Mouse (Mus musculus): Measurements from ENCODE around the gene C130050O18Rik. TPM values are rescaled to one million over a fixed set of nuclear protein-coding genes. Genes with fewer than 3 reads are reported as not detected.

Gene C130050O18Rik
- polyA plus RNA-seq, 1 experiment from 2014 or later, result 0.36 TPM

GRCm38 (mm10) chr5:139391309-139391990 is 13.6 kb upstream of the C130050O18Rik start:
- ATAC-seq (ENCODE audit: insufficient read depth, low FRiP score, low TSS enrichment) (no peak), DNase-seq (ENCODE audit: low spot score) (no peak)
- H3K9me3 ChIP-seq (ENCODE audit: control insufficient read depth, low read length), result no peaks in the 10 kb centered on the region
- no peaks in the 10 kb centered on the region for H3K27me3 ChIP-seq (ENCODE audit: control insufficient read depth, insufficient read depth, low read length)
- H3K4me2 ChIP-seq (ENCODE audit: low read depth), result no peak overlapping the region
- no peaks in the 10 kb centered on the region for H3K36me3 ChIP-seq (ENCODE audit: control insufficient read depth, insufficient read depth, low read length)
- 82% methylated on average over 11 of the region's 11 CpGs for WGBS
- no peak overlapping the region for H3K27ac ChIP-seq (ENCODE audit: low read depth, low read length)
- H3K4me1 ChIP-seq (ENCODE audit: control insufficient read depth, insufficient read depth, low read length), result peaks cover 12% of the 10 kb centered on the region; the same call in 1 of the 2 replicates
- no peak overlapping the region for H3K9ac ChIP-seq (ENCODE audit: low read length)
- no peak overlapping the region for H3K4me3 ChIP-seq (ENCODE audit: low read depth, low read length)

DNA sequence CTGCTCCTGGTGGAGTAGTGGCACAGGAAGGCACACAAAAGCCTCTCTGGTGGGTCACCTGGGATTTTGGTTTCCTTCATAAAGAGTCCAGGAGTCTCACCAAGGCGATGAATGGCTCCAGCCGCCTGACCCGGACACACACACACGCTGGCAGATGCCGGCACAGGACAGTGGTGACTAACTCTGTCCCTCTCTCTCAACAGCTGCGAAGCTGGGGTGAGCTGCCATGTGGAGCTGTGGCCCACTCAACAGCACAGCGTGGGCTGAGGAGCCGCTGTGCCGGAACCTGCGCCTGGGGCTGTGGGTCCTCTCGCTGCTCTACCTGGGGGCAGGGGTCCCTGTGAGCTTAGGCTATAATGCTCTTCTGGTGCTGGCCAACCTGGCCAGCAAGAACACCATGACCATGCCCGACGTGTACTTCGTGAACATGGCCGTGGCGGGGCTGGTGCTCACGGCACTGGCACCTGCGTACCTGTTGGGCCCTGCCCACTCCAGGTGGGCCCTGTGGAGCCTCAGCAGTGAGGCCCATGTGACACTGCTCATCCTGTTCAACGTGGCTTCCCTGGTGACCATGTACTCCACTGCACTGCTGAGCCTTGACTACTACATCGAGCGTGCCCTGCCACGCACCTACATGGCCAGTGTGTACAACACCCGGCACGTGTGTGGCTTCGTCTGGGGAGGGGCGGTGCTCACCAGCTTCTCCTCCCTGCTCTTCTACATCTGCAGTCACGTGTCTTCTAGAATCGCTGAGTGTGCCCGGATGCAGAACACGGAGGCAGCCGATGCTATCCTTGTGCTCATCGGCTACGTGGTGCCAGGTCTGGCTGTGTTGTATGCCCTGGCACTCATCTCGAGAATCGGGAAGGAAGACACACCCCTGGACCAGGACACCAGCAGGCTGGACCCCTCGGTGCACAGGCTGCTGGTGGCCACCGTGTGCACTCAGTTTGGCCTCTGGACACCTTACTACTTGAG is 12.6 kb upstream of the C130050O18Rik start:
- Histone ChIP-seq H3K9me3 (ENCODE audit: control insufficient read depth, low read length) (no peaks in the 10 kb centered on the region), H3K4me3 (ENCODE audit: low read depth, low read length) (no peak overlapping the region), H3K4me1 (ENCODE audit: control insufficient read depth, insufficient read depth, low read length) (peaks cover 12% of the 10 kb centered on the region; the same call in 1 of the 2 replicates), H3K4me2 (ENCODE audit: low read depth) (no peak overlapping the region), H3K9ac (ENCODE audit: low read length) (no peak overlapping the region), H3K27me3 (ENCODE audit: control insufficient read depth, insufficient read depth, low read length) (no peaks in the 10 kb centered on the region), H3K27ac (ENCODE audit: low read depth, low read length) (no peak overlapping the region), H3K36me3 (ENCODE audit: control insufficient read depth, insufficient read depth, low read length) (no peaks in the 10 kb centered on the region)
- WGBS, result 94% methylated on average over 37 of the region's 37 CpGs
- ATAC-seq (ENCODE audit: insufficient read depth, low FRiP score, low TSS enrichment), result no peak
- DNase-seq (ENCODE audit: low spot score), result no peak

DNA sequence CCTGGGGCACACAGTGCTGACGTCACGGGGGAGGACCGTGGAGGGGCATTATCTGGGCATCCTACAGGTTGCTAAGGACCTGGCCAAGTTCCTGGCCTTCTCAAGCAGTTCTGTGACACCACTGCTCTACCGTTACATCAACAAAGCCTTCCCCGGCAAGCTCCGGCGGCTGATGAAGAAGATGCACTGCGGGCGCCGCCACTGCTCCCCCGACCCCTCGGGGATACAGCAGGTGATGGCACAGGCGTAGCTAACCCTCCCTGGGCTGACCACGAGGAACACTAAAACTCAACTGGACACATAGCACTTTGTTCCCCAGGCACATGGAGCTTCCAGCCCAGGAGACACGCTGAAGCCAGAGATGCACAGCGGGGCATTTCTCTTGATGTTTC is 11.9 kb upstream of the C130050O18Rik start:
- Histone ChIP-seq H3K9ac (ENCODE audit: low read length) (no peak overlapping the region), H3K4me1 (ENCODE audit: control insufficient read depth, insufficient read depth, low read length) (peaks cover 11% of the 10 kb centered on the region; the same call in 1 of the 2 replicates), H3K27ac (ENCODE audit: low read depth, low read length) (no peak overlapping the region), H3K4me3 (ENCODE audit: low read depth, low read length) (no peak overlapping the region), H3K9me3 (ENCODE audit: control insufficient read depth, low read length) (no peaks in the 10 kb centered on the region), H3K4me2 (ENCODE audit: low read depth) (no peak overlapping the region), H3K36me3 (ENCODE audit: control insufficient read depth, insufficient read depth, low read length) (no peaks in the 10 kb centered on the region), H3K27me3 (ENCODE audit: control insufficient read depth, insufficient read depth, low read length) (no peaks in the 10 kb centered on the region)
- WGBS, result 92% methylated on average over 16 of the region's 16 CpGs
- ATAC-seq (ENCODE audit: insufficient read depth, low FRiP score, low TSS enrichment) (no peak), DNase-seq (ENCODE audit: low spot score) (no peak)

GRCm38 (mm10) chr5:139394399-139394798 is 10.7 kb upstream of the C130050O18Rik start:
- ATAC-seq (ENCODE audit: insufficient read depth, low FRiP score, low TSS enrichment) (no peak), DNase-seq (ENCODE audit: low spot score) (no peak)
- Histone ChIP-seq H3K4me1 (ENCODE audit: control insufficient read depth, insufficient read depth, low read length) (0 out of 2 replicates have a peak, but pooled peaks cover 4% of the 10 kb centered on the region), H3K9me3 (ENCODE audit: control insufficient read depth, low read length) (no peaks in the 10 kb centered on the region), H3K27ac (ENCODE audit: low read depth, low read length) (no peak overlapping the region), H3K36me3 (ENCODE audit: control insufficient read depth, insufficient read depth, low read length) (no peaks in the 10 kb centered on the region), H3K9ac (ENCODE audit: low read length) (no peak overlapping the region), H3K4me3 (ENCODE audit: low read depth, low read length) (no peak overlapping the region), H3K27me3 (ENCODE audit: control insufficient read depth, insufficient read depth, low read length) (no peaks in the 10 kb centered on the region), H3K4me2 (ENCODE audit: low read depth) (no peak overlapping the region)
- 82% methylated on average over 7 of the region's 7 CpGs for whole genome bisulfite sequencing

GRCm38 (mm10) chr5:139395528-139395927 is 9.6 kb upstream of the C130050O18Rik start:
- ATAC-seq (ENCODE audit: insufficient read depth, low FRiP score, low TSS enrichment), result no peak
- Histone ChIP-seq H3K4me2 (ENCODE audit: low read depth) (no peak overlapping the region), H3K27me3 (ENCODE audit: control insufficient read depth, insufficient read depth, low read length) (no peaks in the 10 kb centered on the region), H3K9ac (ENCODE audit: low read length) (no peak overlapping the region), H3K9me3 (ENCODE audit: control insufficient read depth, low read length) (no peaks in the 10 kb centered on the region), H3K4me1 (ENCODE audit: control insufficient read depth, insufficient read depth, low read length) (no peaks in the 10 kb centered on the region), H3K36me3 (ENCODE audit: control insufficient read depth, insufficient read depth, low read length) (no peaks in the 10 kb centered on the region), H3K27ac (ENCODE audit: low read depth, low read length) (no peak overlapping the region), H3K4me3 (ENCODE audit: low read depth, low read length) (no peak overlapping the region)
- 88% methylated on average over 4 of the region's 4 CpGs for WGBS
- DNase-seq (ENCODE audit: low spot score), result no peak

- 94% methylated on average over 4 of the region's 4 CpGs for WGBS
- Histone ChIP-seq H3K9ac (ENCODE audit: low read length) (no peak overlapping the region), H3K4me3 (ENCODE audit: low read depth, low read length) (no peak overlapping the region), H3K4me2 (ENCODE audit: low read depth) (no peak overlapping the region), H3K27ac (ENCODE audit: low read depth, low read length) (no peak overlapping the region), H3K4me1 (ENCODE audit: control insufficient read depth, insufficient read depth, low read length) (no peaks in the 10 kb centered on the region), H3K27me3 (ENCODE audit: control insufficient read depth, insufficient read depth, low read length) (no peaks in the 10 kb centered on the region), H3K9me3 (ENCODE audit: control insufficient read depth, low read length) (no peaks in the 10 kb centered on the region), H3K36me3 (ENCODE audit: control insufficient read depth, insufficient read depth, low read length) (no peaks in the 10 kb centered on the region)
- ATAC-seq (ENCODE audit: insufficient read depth, low FRiP score, low TSS enrichment) (no peak), DNase-seq (ENCODE audit: low spot score) (no peak)
Measured at GRCm38 (mm10) chr5:139397359-139397916, 7.6 kb upstream of the C130050O18Rik start.

GRCm38 (mm10) chr5:139397959-139398753 is 6.9 kb upstream of the C130050O18Rik start:
- WGBS, result 42% methylated on average over 5 of the region's 5 CpGs
- DNase-seq (ENCODE audit: low spot score) (peak; percentile 87), ATAC-seq (ENCODE audit: insufficient read depth, low FRiP score, low TSS enrichment) (peak; percentile 9; the same call in 1 of the 2 replicates)
- no peaks in the 10 kb centered on the region for H3K4me1 ChIP-seq (ENCODE audit: control insufficient read depth, insufficient read depth, low read length)
- no peaks in the 10 kb centered on the region for H3K9me3 ChIP-seq (ENCODE audit: control insufficient read depth, low read length)
- H3K36me3 ChIP-seq (ENCODE audit: control insufficient read depth, insufficient read depth, low read length), result no peaks in the 10 kb centered on the region
- H3K27ac ChIP-seq (ENCODE audit: low read depth, low read length), result no peak overlapping the region
- no peak overlapping the region for H3K4me2 ChIP-seq (ENCODE audit: low read depth)
- no peak overlapping the region for H3K9ac ChIP-seq (ENCODE audit: low read length)
- no peak overlapping the region for H3K4me3 ChIP-seq (ENCODE audit: low read depth, low read length)
- no peaks in the 10 kb centered on the region for H3K27me3 ChIP-seq (ENCODE audit: control insufficient read depth, insufficient read depth, low read length)

DNA sequence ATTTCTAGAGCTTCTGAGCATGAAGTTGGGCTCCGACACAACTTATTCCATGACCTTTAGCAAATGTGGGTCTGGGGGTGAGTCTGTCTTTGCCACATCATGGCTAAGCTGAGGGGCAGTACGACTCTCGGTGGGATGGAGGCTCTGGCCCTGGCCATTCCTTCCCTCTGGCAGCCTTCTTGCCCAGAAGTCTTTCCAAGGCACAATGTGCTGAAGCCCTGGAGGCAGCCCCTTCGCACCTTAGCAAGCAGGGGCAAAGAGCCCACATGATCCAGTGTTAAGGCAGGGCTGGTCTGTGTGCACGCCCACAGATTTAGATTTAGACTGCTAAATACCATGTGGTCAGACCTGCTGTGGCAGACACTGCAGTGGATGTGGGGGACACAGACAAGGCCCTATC is 6.3 kb upstream of the C130050O18Rik start:
- no peak overlapping the region for H3K27ac ChIP-seq (ENCODE audit: low read depth, low read length)
- ATAC-seq (ENCODE audit: insufficient read depth, low FRiP score, low TSS enrichment), result no peak
- H3K4me2 ChIP-seq (ENCODE audit: low read depth), result no peak overlapping the region
- H3K9ac ChIP-seq (ENCODE audit: low read length), result no peak overlapping the region
- H3K36me3 ChIP-seq (ENCODE audit: control insufficient read depth, insufficient read depth, low read length), result no peaks in the 10 kb centered on the region
- no peaks in the 10 kb centered on the region for H3K27me3 ChIP-seq (ENCODE audit: control insufficient read depth, insufficient read depth, low read length)
- DNase-seq (ENCODE audit: low spot score), result no peak
- no peak overlapping the region for H3K4me3 ChIP-seq (ENCODE audit: low read depth, low read length)
- 81% methylated on average over 5 of the region's 5 CpGs for WGBS
- H3K9me3 ChIP-seq (ENCODE audit: control insufficient read depth, low read length), result no peaks in the 10 kb centered on the region
- no peaks in the 10 kb centered on the region for H3K4me1 ChIP-seq (ENCODE audit: control insufficient read depth, insufficient read depth, low read length)
